Mouse (Mus musculus) left cerebral cortex, adult 2 months (tissue): ENCODE results near the gene Mnt. TPM values are rescaled to one million over a fixed set of nuclear protein-coding genes. Genes with fewer than 3 reads are reported as not detected.
A peak's percentile ranks its signal among the peaks of the same experiment; 100 is the strongest.

ENCODE experiments used
- DNase-seq, 2 experiments: peaks; one replicate each; pipeline ENCODE4 v3.0.0; 2021 to 2022; ENCODE audit warnings: low spot score in 2 of 2, mixed read lengths in 1 of 2; ENCODE audit errors: extremely low spot score in 1 of 2
- H3K27ac ChIP-seq: fragments of 200-600 bp; 2 replicates; pipeline ENCODE4 v1.8.1; 2022
- H3K4me3 ChIP-seq: fragments of 200-600 bp; 2 replicates; pipeline ENCODE4 v1.8.1; 2022
- CTCF ChIP-seq: fragments of 200-600 bp; IDR thresholded peaks from 2 replicates; pipeline ENCODE4 v1.8.1; 2022; ENCODE audit warnings: antibody characterized with exemption, mild to moderate bottlenecking, moderate library complexity
- intact Hi-C: fragments of 180-260 bp; cut with DNase I; formaldehyde crosslinking; loops from one replicate; pipeline ENCODE4 v1.15.1; 2025
- total RNA-seq, 2 experiments: library from RNA; stranded (reverse); gene quantifications; 2 replicates each; pipeline ENCODE4 v1.2.3; 2021

Gene Mnt
- total RNA-seq, 2 experiments from 2014 or later: 32.4 to 37.3 TPM

DNA sequence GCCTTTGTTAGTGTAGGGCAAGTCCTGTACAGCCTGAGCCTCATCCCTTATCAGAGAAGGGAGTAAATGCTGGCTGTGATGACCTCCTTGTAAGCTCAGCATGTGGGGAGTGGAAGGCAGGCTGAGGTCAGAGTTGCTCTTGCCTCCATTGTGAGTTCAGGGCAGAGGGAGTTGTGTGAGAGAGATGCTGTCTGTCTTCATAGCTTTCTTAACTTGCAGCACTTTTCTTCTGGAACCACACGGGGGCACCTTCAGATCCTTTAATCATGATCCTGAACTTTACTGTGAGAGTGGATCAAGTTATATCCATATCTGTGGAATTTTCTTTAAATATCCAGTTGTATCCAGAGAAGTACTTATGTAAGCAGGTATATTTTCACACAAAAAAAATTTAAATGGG lies 9.3 kb upstream of the Mnt start:
- intact Hi-C loops: loop anchor here (1.0 kb wide), 1 partner anchor 27 kb away; no protein-coding TSS in a partner anchor
- Histone ChIP-seq H3K27ac (no peak overlapping the region), H3K4me3 (no peak overlapping the region)
- TF ChIP-seq CTCF: peak; percentile 72
- DNase-seq: no peak

DNA sequence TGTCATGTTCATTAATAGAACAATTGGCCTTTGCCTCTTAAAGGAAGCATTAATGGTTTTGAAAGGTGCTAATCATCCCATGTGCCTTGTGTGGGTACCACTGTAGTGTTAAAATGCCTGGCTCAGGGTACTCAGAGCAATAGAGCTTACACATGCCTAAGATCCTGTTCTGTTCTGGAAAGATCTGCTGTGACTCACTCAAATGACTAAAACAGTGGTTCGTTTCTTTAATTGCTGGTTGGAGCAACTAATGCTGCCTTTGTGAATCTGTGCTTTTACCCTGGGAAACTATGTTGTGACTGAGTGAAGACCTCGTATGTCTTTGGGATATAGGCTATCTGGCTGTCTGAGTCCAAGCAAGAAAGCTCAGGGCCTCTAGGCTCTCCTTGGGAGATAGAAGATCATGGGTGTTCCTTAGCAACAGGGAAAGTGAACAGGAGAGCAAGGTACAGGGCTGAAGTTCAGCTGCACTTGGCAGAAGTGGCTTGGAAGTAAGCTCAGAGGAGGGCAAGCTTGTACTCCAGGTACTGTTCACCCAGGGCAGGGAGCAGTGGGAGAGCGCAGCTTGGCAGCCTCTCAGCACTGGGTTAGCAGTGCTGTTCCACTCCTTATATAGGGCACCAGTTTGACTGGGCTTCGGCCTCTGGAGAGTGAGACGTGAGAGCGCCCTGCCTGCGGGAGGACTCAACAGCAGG lies 7.8 kb upstream of the Mnt start:
- intact Hi-C loops: no loop called here
- no peak for TF ChIP-seq CTCF
- H3K4me3 ChIP-seq: no peak overlapping the region
- H3K27ac ChIP-seq: no peak overlapping the region
- no peak for DNase-seq

DNA sequence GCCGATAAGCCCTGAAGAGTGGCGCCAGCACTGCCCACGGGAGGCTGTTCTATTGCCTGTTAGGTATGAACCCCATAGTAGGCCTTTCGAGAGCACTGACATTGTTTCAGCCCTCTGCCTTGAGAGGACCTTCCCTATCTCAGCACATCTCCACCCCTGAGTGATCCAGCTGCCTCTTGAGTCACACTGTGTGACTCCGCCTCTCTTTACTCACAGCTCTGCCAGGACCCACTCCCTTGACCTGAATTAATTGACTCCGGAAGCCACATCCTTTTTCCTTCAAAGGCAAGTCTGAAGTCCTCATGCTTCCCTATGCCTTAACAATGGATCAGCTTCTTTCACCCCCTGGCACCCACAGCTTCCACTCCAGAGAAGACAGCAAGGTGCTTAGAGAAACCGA lies 4.6 kb upstream of the Mnt start:
- Histone ChIP-seq H3K27ac (no peak overlapping the region), H3K4me3 (no peak overlapping the region)
- intact Hi-C loops: no loop called here
- no peak for DNase-seq
- no peak for TF ChIP-seq CTCF

DNA sequence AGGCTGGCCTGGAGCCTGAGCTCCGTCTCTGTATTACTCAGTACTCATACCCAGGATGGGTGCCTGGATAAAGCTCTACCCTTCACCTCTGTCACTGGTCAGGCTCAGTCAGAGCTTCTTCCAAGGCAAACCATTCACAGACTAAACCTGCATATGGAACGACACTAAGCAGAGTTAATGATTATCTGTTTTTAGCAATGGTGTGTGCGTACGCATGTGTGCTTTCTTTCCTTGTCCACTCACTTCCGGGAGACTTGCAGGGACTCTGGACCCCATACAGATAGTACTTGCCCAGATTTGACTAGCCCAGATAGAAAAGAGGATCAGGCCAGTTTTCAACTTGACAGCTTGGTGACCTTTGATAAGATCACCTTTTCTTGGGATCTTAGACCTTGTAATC lies 4.0 kb upstream of the Mnt start:
- no peak for DNase-seq
- intact Hi-C loops: no loop called here
- Histone ChIP-seq H3K4me3 (no peak overlapping the region), H3K27ac (no peak overlapping the region)
- TF ChIP-seq CTCF: no peak

DNA sequence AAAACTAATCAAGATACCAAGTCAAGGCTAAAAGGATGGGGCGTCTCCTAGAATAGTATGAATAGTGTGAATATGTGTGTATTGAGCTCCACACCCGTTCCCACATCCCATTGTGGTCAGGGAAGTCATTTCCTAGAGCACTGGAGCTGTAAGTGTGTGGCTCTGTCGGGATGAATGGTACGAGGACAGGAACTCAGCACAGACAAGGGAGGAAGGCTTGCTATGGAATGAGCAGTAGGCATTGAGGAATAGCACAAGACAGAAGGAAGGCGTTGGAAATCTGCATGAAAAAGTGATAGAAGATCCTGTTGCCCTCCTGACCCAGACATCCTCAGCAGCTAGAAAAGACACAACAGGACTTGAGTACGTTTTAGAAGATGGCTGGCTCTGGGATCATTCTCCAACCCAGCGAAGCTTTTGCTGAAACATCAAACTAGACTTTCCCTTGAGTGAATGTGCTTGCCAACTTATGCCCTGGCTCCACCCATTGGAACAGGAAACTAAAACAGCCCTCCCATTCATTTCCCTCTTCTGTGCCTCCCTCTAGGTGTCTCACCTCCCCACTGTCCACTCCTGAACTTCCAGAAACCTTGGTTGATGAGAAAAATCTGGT lies 2.8 kb upstream of the Mnt start:
- intact Hi-C loops: no loop called here
- DNase-seq: no peak
- Histone ChIP-seq H3K27ac (peak overlapping the region; percentile 29), H3K4me3 (no peak overlapping the region)
- TF ChIP-seq CTCF: no peak

DNA sequence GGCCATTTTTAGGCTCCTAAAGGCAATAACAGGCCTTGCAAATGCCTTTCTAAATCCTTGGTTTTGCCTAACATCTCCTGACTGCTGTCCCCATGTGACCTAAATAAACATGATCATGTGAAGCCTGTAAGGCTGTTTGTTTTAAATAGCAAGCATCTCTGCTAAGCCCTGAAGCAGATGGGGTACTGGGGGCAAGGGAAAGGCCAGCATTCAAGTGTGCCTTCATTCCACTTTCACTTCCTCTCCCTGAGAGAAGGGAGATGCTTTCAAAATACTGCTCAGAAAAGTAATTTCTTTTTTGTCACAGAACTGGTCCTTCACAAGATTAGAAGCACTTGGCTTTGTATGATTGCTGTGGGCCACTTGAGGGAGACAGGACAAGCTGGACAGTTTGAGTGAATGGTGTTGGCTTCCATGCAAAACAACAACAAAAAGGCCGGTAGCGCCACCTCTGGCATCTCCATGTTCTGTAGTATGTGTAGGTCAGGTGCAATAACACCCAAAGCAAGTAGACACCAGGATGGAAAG lies 2.3 kb upstream of the Mnt start:
- intact Hi-C loops: no loop called here
- H3K27ac ChIP-seq: peak overlapping the region; percentile 29
- TF ChIP-seq CTCF: no peak; the same call in none of the 2 replicates
- DNase-seq: no peak
- no peak overlapping the region for H3K4me3 ChIP-seq

DNA sequence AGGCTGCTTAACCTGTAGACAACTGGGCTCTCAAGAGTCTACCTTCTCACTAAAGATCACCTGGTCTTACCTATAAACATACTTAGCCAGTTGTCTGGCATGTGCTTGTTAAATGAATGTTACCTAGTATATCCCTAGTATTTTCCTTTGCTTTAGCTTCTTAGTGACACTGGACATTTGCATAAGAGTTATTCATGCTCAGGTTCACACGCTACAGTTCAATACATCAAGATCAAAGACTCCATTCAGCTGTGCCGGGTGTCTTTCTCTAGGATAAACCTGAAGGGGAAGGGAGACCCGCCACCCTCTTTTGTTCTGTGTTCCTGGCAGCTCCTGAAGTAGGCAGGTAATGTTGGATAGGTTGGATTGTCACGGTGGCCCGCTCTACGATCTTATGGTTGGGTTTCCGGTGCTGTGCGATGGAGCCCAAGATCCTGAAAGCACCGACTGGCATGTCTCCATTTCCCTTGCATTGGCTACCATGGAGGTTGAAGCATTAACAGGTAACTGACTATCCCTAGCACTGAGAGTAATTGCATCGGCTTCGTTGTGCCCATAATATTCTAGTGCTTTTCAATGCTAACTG lies 1.7 kb upstream of the Mnt start:
- DNase-seq: no peak
- TF ChIP-seq CTCF: no peak
- intact Hi-C loops: no loop called here
- H3K4me3 ChIP-seq: peak overlapping the region; percentile 76; the same call in 1 of the 2 replicates
- peak overlapping the region; percentile 96; the same call in 1 of the 2 replicates for H3K27ac ChIP-seq

DNA sequence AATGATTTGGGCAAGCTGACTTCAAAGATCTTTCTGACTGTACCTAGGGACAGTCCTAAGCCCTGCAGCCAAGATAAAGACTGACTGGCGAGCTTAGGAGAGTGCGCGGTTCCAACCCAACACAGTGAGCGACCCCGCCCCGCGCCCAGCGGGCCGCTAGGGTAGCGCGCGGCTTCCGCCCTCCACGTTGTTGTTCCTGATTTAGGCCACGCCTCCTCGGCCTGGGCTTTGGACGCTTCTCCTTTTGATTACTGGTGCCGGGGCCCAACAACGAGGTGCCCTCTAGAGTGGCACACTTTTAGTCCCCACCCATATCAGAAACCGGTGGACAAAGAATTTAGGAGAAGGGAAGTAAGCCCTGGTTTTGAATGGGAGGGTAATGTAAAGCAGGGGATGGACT lies 908 bp upstream of the Mnt start:
- TF ChIP-seq CTCF: peak; percentile 24
- peak in 1 of 2 experiments; percentile 75 for DNase-seq
- intact Hi-C loops: loop anchor here (5.0 kb wide), 3 partner anchors 108 to 342 kb away; partner anchors contain the start of gene Pafah1b1
- peak overlapping the region; percentile 96 for H3K27ac ChIP-seq
- H3K4me3 ChIP-seq: peak overlapping the region; percentile 76

DNA sequence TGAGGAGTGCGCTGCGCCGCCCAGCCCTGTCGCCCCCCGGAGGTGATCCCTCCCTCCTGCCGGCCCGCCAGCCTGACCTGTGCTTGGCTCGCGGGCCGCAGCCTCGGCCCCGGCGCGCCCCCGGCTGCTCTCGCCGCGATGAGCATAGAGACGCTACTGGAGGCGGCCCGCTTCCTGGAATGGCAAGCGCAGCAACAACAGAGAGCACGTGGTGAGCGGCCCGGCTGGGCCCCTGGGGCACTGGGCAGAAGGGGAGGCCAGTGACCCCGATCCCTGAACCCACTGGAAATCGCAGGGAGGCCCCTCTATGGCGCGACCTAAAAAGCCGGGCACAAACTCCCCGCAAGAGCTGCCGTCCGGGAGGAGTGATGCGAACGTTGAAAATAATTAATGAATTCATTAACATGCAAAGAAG lies 478 bp downstream of the Mnt start:
- no peak for TF ChIP-seq CTCF
- peak in 1 of 2 experiments; percentile 59 for DNase-seq
- Histone ChIP-seq H3K27ac (peak overlapping the region; percentile 96), H3K4me3 (peak overlapping the region; percentile 76)
- intact Hi-C loops: loop anchor here (5.0 kb wide), 3 partner anchors 109 to 341 kb away; partner anchors contain the start of gene Pafah1b1

DNA sequence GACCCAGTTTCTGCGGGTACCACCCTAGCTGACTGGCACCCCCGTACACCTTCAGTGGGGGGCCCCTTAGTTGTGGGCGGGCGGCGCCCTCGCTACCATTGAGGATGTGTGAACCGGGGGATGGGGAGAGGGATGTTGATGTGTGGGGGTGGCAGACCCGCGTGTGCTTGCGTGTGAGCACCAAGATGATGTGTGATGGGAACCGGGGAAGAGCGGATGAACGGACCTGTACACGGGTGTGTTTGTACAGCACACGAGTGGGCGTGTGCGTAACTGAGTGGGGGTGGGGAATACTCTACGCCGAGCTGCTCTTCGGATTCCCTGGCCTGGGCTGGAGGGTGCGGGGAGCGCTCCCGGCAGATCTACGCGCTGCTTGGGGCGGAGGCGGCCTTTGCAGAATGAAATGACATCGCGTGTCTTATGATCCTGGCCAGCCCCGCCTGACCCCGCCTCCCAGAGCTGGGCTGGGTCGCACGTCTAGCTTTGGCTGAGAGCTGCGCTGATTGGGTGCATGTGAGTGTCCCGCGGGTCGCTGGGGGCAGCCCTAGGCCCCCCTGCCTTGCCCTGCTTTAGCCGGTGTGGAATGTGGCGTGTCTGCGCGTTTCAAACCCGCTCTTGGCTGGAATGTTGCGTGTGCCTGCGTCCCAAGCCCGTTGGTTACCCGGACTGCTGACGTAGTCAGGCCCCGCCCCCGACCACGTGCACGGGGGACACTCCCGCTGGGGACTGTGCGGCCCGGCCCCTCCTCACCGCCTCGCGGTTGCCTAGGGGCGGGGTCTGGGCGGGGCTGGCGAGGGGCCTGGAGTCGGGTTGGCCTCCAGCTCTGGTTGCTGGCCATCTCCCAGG lies 1.1 kb downstream of the Mnt start:
- TF ChIP-seq CTCF: no peak
- DNase-seq: peak; percentile 97 to 98
- peak overlapping the region; percentile 96 for H3K27ac ChIP-seq
- intact Hi-C loops: loop anchor here (5.0 kb wide), 3 partner anchors 110 to 340 kb away; partner anchors contain the start of gene Pafah1b1
- peak overlapping the region; percentile 76 for H3K4me3 ChIP-seq

DNA sequence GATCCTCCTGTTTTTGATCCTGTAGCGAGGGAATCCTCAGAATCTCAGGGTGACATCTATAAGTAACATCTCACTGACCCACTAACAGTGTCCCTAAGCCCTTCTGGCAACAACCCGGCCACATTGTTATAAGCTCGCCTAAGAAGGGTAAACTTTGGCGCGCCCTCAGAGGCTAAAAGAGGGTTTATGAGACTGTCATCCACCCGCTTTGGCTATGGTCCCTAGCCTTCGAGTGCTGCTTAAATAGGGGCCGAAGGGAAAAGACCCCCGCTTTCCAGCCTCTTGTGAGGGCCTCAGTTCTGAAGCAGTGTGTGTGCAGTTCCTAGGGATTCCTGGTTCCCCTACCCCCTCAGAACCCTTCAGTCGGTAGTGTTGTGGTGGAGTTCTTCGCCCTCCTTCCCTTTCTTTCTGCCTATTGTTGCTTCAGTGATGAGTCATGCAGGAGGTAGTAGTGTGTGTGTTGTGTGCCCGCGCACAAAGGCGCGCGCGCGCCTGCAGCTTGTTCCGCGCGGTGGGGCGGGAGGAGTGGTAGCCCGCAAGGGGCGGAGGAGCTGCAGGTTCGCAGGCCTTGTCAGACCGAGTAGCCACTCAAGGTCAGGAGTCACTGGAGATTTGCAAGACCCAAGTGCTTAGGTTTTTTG lies 1.9 kb downstream of the Mnt start:
- intact Hi-C loops: loop anchor here (5.0 kb wide), 3 partner anchors 110 to 340 kb away; partner anchors contain the start of gene Pafah1b1
- H3K4me3 ChIP-seq: peak overlapping the region; percentile 76
- peak overlapping the region; percentile 96 for H3K27ac ChIP-seq
- no peak for TF ChIP-seq CTCF
- peak; percentile 64 to 66 for DNase-seq
